Mouse (Mus musculus) liver, embryonic 14.5 days (tissue): ENCODE results near the gene Egfl7.

Experiments
- CTCF ChIP-seq: IDR thresholded peaks from 2 replicates; pipeline ENCODE4 v1.5.1; 2016; ENCODE audit warnings: antibody characterized with exemption, low read depth, control low read depth
- EP300 ChIP-seq: IDR thresholded peaks from 2 replicates; pipeline ENCODE4 v1.6.1; 2016; ENCODE audit warnings: antibody characterized with exemption, low read depth

GRCm38 (mm10) chr2:26614903-26615302 is 35.1 kb downstream of the Egfl7 start:
- TF ChIP-seq CTCF = no peak
- TF ChIP-seq EP300 = no peak
